Mouse (Mus musculus): ENCODE data around the gene Dscaml1.

DNA sequence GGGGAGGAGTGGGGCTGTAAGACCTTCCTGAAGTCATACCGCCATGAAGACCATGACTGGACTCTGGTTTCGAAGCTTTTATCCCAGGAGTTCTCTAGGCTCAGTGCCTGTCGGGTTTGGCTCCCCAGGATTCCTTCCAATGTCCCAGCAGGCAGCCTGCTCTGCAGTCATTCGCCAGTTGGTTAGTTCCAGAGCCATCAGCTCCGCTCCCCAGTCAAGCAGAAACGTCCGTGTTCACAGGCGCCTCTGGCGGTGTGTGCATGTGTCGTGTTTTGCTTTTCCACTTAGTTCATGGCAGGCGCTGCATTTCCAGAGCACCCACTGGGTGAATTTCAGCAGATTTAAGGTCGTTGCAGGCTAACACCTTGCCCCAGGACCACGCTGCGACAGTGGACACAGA is 31.9 kb downstream of the Dscaml1 start:
- TF ChIP-seq POLR2A (IDR thresholded peaks at IDR 0.05; ENCODE audit: borderline replicate concordance, control insufficient read depth, low read depth, low read length) (no peak), CTCF (IDR thresholded peaks at IDR 0.05; ENCODE audit: control insufficient read depth, insufficient read depth, low read length) (no peak)
